Mouse (Mus musculus) embryonic facial prominence, embryonic 12.5 days (tissue): ENCODE measurements at regions not wholly inside any gene's neighbourhood (a gene's known extent, or its start where the extent isn't known, plus 50 kb on each side); places are given as distances from the start of the nearest gene placed in this dataset.

Experiments used
- ATAC-seq: fragments of 200-750 bp; cut with Nextera tagmentation; 2 replicates; pipeline ENCODE4 v1.8.0; 2017; ENCODE audit not compliant: insufficient number of reproducible peaks, insufficient read depth, low FRiP score, low TSS enrichment
- H3K27ac ChIP-seq: fragments of 300-500 bp; sonication (generic); 2 replicates; pipeline ENCODE4 v1.5.1; 2016; ENCODE audit warnings: mild to moderate bottlenecking
- H3K27me3 ChIP-seq: fragments of 300-500 bp; sonication (generic); 2 replicates; pipeline ENCODE4 v1.6.1; 2016; ENCODE audit warnings: mild to moderate bottlenecking, moderate library complexity
- H3K36me3 ChIP-seq: fragments of 300-500 bp; sonication (generic); 2 replicates; pipeline ENCODE4 v1.6.1; 2016; ENCODE audit warnings: mild to moderate bottlenecking
- H3K4me1 ChIP-seq: fragments of 300-500 bp; sonication (generic); 2 replicates; pipeline ENCODE4 v1.6.1; 2016
- H3K4me2 ChIP-seq: fragments of 300-500 bp; sonication (generic); replicated peaks from 2 replicates; pipeline ENCODE4 v1.6.1; 2016; ENCODE audit warnings: mild to moderate bottlenecking, moderate library complexity
- H3K4me3 ChIP-seq: fragments of 300-500 bp; sonication (generic); 2 replicates; pipeline ENCODE4 v1.5.1; 2016; ENCODE audit warnings: mild to moderate bottlenecking
- H3K9ac ChIP-seq: fragments of 300-500 bp; sonication (generic); 2 replicates; pipeline ENCODE4 v1.6.1; 2016; ENCODE audit warnings: mild to moderate bottlenecking, moderate library complexity
- H3K9me3 ChIP-seq: fragments of 300-500 bp; sonication (generic); 2 replicates; pipeline ENCODE4 v1.6.1; 2016; ENCODE audit warnings: mild to moderate bottlenecking, moderate library complexity
- WGBS: fragments of 180-500 bp; shearing (Covaris S2); methylation state at CpG from one replicate; pipeline ENCODE4 v1.1.7; 2016; 5-methylcytosine and 5-hydroxymethylcytosine counted together

DNA sequence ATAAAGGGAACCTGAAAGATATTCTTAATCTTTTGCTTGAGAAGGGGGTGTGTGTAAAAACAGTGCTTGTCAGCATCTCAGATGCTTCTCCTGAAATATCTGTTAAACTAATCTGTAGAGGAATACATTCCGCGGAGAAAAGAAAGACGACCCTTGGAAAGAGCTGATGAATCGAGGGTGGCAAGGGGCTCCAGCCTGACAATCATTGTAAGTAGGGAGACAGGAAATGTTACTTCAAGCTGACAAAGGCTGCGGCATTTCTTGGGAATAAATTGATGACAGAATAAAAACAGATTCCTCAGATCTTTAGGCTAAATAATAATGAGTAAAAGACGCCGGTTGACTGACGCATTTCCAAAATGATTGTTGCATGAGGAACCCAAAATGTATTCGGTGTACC lies 233.3 kb upstream of the Hnrnpa3 start:
- Histone ChIP-seq H3K36me3 (no peaks in the 10 kb centered on the region), H3K9ac (no peak overlapping the region), H3K4me1 (peaks cover 4% of the 10 kb centered on the region; the same call in 1 of the 2 replicates), H3K27ac (no peak overlapping the region), H3K4me2 (no peak overlapping the region), H3K9me3 (no peaks in the 10 kb centered on the region), H3K4me3 (no peak overlapping the region), H3K27me3 (no peaks in the 10 kb centered on the region)
- 40% methylated on average over 9 of the region's 9 CpGs for WGBS
- ATAC-seq: no peak

DNA sequence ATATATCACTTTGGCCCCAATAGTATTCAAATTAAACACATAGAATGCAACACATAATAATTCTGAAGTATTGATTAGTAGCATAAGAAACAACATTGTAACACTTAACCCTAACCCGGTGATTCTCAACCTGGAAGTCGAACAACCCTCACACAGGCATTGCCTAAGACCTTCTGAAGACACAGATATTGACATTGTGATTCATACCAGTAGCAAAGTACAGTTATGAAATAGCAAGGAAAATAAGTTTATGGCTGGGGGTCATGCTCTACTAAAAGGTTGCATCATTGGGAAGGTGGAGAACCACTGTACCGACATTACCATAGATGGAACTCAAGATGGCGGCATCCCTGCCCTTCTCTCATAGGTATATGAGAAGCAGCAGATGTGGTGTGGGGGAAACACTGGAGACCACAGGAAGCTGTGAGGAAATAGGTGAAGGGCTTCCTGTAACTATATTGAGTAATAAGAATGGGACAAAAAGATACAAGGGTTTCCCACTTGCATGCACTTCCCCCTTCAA lies 231.1 kb upstream of the Hnrnpa3 start:
- H3K4me3 ChIP-seq: no peak overlapping the region
- H3K27me3 ChIP-seq: no peaks in the 10 kb centered on the region
- no peak overlapping the region for H3K27ac ChIP-seq
- no peaks in the 10 kb centered on the region for H3K36me3 ChIP-seq
- H3K9ac ChIP-seq: no peak overlapping the region
- H3K4me1 ChIP-seq: no peaks in the 10 kb centered on the region; the same call in 1 of the 2 replicates
- H3K9me3 ChIP-seq: no peaks in the 10 kb centered on the region
- H3K4me2 ChIP-seq: no peak overlapping the region
- no peak for ATAC-seq
- WGBS: 90% methylated on average over 4 of the region's 4 CpGs

DNA sequence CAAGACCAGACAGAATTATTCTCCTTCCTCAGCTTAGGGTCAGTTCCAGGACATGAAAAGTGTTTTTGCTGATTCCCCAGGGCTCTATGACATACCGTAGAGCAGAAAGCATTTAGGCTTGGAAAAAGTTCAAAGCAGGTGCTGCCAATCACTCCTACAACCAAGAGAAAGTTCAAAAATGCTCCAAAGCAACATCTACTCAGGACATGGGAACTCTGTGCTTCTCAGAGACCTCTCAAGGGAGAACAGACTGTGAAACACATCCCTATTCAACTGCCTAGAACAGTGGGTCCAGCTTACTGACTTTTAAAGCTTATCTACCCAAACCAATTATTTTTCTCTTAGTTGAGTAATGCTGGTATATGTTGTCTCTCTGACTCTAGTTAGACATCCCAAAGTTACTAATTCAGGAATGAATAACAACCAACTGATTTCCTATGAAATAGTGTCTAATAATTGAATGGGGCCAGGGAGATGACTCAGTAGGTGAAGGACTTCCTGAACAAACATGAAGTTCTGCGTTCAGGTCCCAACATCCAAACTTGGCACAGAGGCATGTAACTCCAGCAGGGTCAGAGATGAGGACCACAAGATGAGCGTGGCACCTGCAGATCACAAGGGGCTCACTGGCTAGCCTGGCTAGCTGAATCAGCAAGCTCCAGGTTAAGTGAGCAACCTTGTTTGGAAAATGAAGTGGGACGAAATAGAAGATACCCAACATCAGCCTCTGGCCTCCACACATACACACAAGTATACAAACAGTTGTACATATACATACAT lies 228.7 kb upstream of the Hnrnpa3 start:
- no peak overlapping the region for H3K27ac ChIP-seq
- H3K4me2 ChIP-seq: no peak overlapping the region
- no peak overlapping the region for H3K9ac ChIP-seq
- no peaks in the 10 kb centered on the region; the same call in 1 of the 2 replicates for H3K27me3 ChIP-seq
- no peak for ATAC-seq
- no peaks in the 10 kb centered on the region for H3K4me1 ChIP-seq
- 79% methylated on average over 4 of the region's 4 CpGs for WGBS
- H3K4me3 ChIP-seq: no peak overlapping the region
- H3K9me3 ChIP-seq: no peaks in the 10 kb centered on the region
- no peaks in the 10 kb centered on the region for H3K36me3 ChIP-seq

DNA sequence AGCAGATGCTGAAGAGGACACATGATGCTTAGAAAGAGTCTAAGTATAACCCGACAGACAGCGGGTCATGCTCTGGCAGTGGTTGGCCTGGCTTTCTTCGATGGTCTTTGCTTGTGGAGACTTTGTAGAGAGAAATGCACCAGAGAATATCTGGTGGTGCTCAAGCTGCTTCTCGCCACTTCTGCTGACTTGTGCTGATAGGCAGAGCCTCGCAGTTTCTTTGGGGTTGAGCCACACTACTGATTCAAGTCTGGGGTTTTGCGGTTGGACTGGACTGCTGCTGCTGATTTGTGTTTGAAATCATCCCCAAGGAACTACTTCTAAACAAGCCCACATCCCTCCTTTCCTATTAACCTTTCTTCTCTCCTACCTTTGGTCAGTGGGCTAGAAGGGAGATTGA lies 227.1 kb upstream of the Hnrnpa3 start:
- no peaks in the 10 kb centered on the region; the same call in 1 of the 2 replicates for H3K27me3 ChIP-seq
- H3K36me3 ChIP-seq: no peaks in the 10 kb centered on the region
- H3K4me2 ChIP-seq: no peak overlapping the region
- no peak overlapping the region for H3K27ac ChIP-seq
- H3K9me3 ChIP-seq: no peaks in the 10 kb centered on the region
- H3K4me3 ChIP-seq: no peak overlapping the region
- 81% methylated on average over 6 of the region's 6 CpGs for WGBS
- H3K4me1 ChIP-seq: no peaks in the 10 kb centered on the region
- no peak for ATAC-seq
- H3K9ac ChIP-seq: no peak overlapping the region

DNA sequence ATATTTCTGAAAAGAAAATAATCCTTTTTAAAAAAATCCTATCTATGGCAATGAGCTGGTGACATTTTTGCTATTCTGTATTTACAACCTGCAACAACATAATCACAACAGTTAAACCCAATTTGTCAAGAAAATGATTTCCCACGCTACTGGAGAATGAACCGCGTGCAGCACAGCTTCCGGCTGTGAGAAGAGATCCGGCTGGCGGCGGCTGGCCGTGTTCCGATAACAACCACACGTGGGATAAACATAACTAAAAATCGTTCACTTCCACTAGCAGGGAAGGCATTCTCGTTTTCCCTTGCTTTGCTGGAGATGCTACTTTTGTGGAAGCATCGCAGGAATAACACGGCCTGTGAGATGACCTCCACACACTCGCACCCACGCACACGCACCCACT lies 224.5 kb upstream of the Hnrnpa3 start:
- no peaks in the 10 kb centered on the region for H3K9me3 ChIP-seq
- 90% methylated on average over 17 of the region's 17 CpGs for WGBS
- no peaks in the 10 kb centered on the region for H3K4me1 ChIP-seq
- no peaks in the 10 kb centered on the region for H3K36me3 ChIP-seq
- no peak for ATAC-seq
- no peak overlapping the region for H3K4me2 ChIP-seq
- H3K27me3 ChIP-seq: no peaks in the 10 kb centered on the region; the same call in 1 of the 2 replicates
- H3K27ac ChIP-seq: no peak overlapping the region
- H3K4me3 ChIP-seq: no peak overlapping the region
- no peak overlapping the region for H3K9ac ChIP-seq

DNA sequence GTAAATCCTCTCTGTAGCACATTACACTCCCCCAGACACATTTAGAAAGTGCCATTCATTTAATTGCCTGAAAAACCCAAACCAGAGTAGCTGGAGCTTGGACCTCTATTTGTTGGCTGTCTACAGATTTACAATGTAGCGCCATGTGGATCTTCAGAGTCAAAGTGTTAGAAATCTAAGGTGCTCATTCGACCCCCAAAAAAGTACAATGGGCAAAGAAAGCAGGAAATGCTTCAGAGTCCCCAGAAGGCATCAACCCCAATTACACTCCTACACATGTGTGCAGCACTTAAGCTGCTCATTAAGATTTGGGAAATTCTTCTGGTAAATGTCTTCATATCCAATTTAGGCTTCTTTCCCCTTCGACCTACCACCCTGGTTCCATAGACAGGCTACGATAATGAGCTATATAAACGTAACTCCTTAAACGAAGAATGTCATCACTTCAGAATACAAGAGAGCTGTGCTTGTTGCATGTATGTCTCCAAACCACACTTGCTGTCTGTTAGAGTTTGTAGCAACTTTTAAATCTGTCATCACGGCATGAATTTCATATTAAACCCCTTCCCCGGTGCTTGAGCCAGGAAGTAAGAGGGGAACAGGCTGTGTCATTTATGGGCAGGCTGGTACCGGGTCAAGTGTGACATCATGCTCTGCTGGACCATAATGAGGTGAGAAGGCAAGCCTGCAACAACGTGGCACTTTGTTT lies 219.4 kb upstream of the Hnrnpa3 start:
- Histone ChIP-seq H3K36me3 (no peaks in the 10 kb centered on the region), H3K9ac (no peak overlapping the region), H3K27ac (no peak overlapping the region), H3K4me1 (no peaks in the 10 kb centered on the region), H3K9me3 (no peaks in the 10 kb centered on the region), H3K4me2 (no peak overlapping the region), H3K4me3 (no peak overlapping the region), H3K27me3 (no peaks in the 10 kb centered on the region; the same call in 1 of the 2 replicates)
- WGBS: 77% methylated on average over 10 of the region's 10 CpGs
- ATAC-seq: no peak

DNA sequence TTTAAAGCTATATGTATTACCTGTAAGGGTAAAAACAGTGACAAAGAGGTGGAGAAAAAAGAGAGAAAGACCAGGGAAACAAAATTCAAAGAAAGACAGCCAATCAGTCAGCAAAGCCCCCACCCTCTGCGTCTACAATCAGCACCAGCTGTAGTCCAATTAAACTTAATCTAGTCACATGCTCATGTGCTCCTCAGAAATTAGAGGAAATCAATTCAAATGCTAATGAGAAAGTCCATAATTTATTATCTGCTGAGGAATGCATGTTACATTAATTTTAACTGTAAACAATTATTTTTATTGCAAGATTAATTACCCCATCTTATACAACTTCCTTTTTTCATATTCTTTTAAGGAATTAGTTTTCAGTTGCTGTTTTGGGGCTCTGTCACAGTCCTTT lies 216.4 kb upstream of the Hnrnpa3 start:
- 41% methylated on average over 1 of the region's 1 CpGs for WGBS
- Histone ChIP-seq H3K27ac (no peak overlapping the region), H3K4me3 (no peak overlapping the region), H3K4me2 (no peak overlapping the region), H3K36me3 (no peaks in the 10 kb centered on the region), H3K27me3 (no peaks in the 10 kb centered on the region), H3K9ac (no peak overlapping the region), H3K4me1 (no peaks in the 10 kb centered on the region), H3K9me3 (no peaks in the 10 kb centered on the region)
- ATAC-seq: no peak

DNA sequence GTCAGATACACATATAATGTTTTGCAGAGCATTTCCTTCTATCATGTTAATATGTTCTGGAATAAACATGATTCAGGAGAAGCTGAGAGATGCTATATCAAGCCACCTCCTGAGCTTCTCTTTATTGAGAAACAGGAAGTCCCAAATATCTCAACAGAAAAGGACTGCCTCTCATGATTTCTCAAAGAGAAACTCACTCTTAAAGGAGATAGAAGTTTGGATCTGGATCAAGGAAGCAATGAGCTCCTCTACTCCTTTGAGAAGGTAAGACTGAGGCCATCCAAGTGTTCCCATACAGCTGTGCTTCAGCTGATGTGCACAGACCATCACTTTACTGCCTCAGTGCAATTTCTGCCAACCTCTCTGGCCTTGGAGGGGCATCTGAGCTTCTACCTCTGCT lies 213.9 kb upstream of the Hnrnpa3 start:
- Histone ChIP-seq H3K4me2 (no peak overlapping the region), H3K9me3 (no peaks in the 10 kb centered on the region), H3K4me1 (no peaks in the 10 kb centered on the region), H3K27me3 (no peaks in the 10 kb centered on the region), H3K4me3 (no peak overlapping the region), H3K9ac (no peak overlapping the region), H3K27ac (no peak overlapping the region), H3K36me3 (no peaks in the 10 kb centered on the region)
- no peak for ATAC-seq

DNA sequence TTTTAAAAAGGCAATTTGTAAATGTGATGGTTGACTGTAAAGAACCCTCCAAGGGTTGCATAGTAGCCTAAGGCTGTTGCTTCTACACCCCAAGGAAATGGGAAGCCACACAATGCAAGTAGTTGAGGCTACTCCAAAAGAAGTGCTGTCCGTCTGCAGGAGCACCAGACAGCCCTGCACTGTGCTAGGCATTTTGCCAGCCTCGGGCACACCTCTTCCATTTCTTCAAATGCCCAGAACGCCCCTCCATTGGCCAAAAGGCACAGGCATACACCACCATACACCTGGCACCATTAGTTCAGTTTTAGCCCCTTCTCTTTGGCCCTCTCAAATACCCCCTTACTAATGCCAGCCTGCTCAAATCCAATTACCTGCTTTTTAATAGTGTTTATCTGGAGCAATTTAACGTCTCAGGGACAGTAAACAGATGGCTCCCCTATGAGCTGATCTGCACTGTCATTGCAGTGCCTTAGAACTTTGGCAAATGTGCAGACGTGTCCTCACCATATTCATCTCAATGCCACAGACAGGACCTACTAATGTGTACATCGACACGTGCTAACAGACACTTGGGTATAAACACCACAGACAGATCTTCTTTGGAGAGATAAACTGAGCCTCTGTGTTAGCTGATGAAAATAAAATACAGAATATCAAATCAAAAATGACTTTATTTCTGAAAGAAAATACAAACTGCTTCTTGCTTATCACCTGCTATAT lies 211.9 kb upstream of the Hnrnpa3 start:
- WGBS: 80% methylated on average over 7 of the region's 7 CpGs
- ATAC-seq: no peak
- Histone ChIP-seq H3K4me1 (no peaks in the 10 kb centered on the region), H3K9ac (no peak overlapping the region), H3K36me3 (no peaks in the 10 kb centered on the region), H3K9me3 (no peaks in the 10 kb centered on the region), H3K27ac (no peak overlapping the region), H3K27me3 (no peaks in the 10 kb centered on the region), H3K4me2 (no peak overlapping the region), H3K4me3 (no peak overlapping the region)

DNA sequence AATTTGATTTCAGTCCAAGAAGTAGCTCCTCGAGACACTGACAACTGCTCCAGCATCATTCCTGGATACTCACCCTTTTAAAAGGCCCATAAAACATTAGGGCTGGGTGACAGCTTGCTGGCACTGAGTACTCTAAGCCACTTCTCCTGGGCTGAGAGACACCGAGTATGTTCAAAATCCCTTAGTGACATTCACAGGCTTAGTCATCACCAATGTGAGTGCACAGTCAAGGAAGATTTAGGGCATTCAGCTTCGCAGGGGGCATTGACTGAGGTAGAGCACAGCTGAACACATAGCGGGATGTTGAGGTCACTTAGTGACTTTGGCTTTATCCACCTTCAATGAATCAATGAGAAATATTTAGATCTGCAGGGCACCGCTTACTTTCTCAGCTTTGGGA lies 210.8 kb upstream of the Hnrnpa3 start:
- no peak overlapping the region for H3K4me3 ChIP-seq
- no peaks in the 10 kb centered on the region for H3K9me3 ChIP-seq
- no peak for ATAC-seq
- H3K36me3 ChIP-seq: no peaks in the 10 kb centered on the region
- H3K9ac ChIP-seq: no peak overlapping the region
- no peaks in the 10 kb centered on the region for H3K4me1 ChIP-seq
- H3K27me3 ChIP-seq: no peaks in the 10 kb centered on the region
- no peak overlapping the region for H3K27ac ChIP-seq
- WGBS: 84% methylated on average over 5 of the region's 5 CpGs
- H3K4me2 ChIP-seq: no peak overlapping the region

DNA sequence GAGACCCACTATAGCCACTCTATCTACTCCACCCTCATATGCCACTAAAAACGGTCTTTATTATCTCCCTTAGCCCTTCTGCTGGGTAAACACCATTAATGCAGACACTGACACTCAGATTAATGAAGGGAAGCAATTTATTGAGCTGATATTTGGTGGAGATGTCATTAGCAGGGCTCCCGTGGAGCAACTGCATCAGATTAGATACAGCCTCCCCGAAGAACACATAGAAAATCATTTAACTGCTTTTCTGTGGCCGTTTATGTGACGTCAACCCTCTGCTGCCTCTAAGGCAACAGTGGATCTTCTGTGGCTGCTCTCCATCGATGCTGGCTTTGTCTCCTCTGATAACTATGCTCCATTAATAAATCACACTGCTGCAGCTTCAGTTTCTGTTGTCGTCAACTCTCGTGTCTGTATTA lies 207.2 kb upstream of the Hnrnpa3 start:
- Histone ChIP-seq H3K27ac (no peak overlapping the region), H3K9me3 (no peaks in the 10 kb centered on the region), H3K27me3 (no peaks in the 10 kb centered on the region), H3K4me3 (no peak overlapping the region), H3K4me1 (no peaks in the 10 kb centered on the region), H3K4me2 (no peak overlapping the region), H3K9ac (no peak overlapping the region), H3K36me3 (no peaks in the 10 kb centered on the region)
- WGBS: 82% methylated on average over 8 of the region's 8 CpGs
- no peak for ATAC-seq
